Mouse (Mus musculus) fibroblast of lung, adult 2 months (primary cell): ENCODE results near the gene Cdkn1a.
"Not testable (repeated sequence)": the region's sequence is repeated elsewhere in the genome, so short reads cannot be mapped to it uniquely, and the experiment has no call there.

Experiments
- DNase-seq: peaks from one replicate; pipeline ENCODE4 v3.0.0-alpha.2; 2011; ENCODE audit warnings: low read depth

The Cdkn1a gene

GRCm38 (mm10) chr17:29083586-29083985 lies 7.2 kb upstream of the Cdkn1a start:
- no peak for DNase-seq

- no peak for DNase-seq
Observed at GRCm38 (mm10) chr17:29084656-29085055, 6.1 kb upstream of the Cdkn1a start.

GRCm38 (mm10) chr17:29085266-29085665 lies 5.5 kb upstream of the Cdkn1a start:
- no peak for DNase-seq

GRCm38 (mm10) chr17:29086916-29087315 lies 3.9 kb upstream of the Cdkn1a start:
- no peak for DNase-seq

GRCm38 (mm10) chr17:29091348-29091944 lies 670 bp downstream of the Cdkn1a start:
- DNase-seq, result no peak

- DNase-seq, result no peak
Observed at GRCm38 (mm10) chr17:29092497-29092896, 1.7 kb downstream of the Cdkn1a start.

GRCm38 (mm10) chr17:29093110-29093952 lies 2.6 kb downstream of the Cdkn1a start:
- DNase-seq, result peak; percentile 82

GRCm38 (mm10) chr17:29093961-29094309 lies 3.2 kb downstream of the Cdkn1a start:
- no peak for DNase-seq

- DNase-seq, result no peak
Observed at GRCm38 (mm10) chr17:29094310-29095181, 3.8 kb downstream of the Cdkn1a start.

GRCm38 (mm10) chr17:29095201-29095733 lies 4.5 kb downstream of the Cdkn1a start:
- peak; percentile 91 for DNase-seq

- no peak for DNase-seq
Observed at GRCm38 (mm10) chr17:29096245-29096644, 5.5 kb downstream of the Cdkn1a start.

GRCm38 (mm10) chr17:29096851-29097561 lies 6.2 kb downstream of the Cdkn1a start:
- DNase-seq, result no peak

- DNase-seq, result no peak
Observed at GRCm38 (mm10) chr17:29098291-29098690, 7.5 kb downstream of the Cdkn1a start.

GRCm38 (mm10) chr17:29099076-29099475 lies 8.3 kb downstream of the Cdkn1a start:
- DNase-seq, result no peak

- DNase-seq, result no peak
Observed at GRCm38 (mm10) chr17:29100627-29101026, 9.9 kb downstream of the Cdkn1a start.

- DNase-seq, result not testable (repeated sequence)
Observed at GRCm38 (mm10) chr17:29110356-29110755, 19.6 kb downstream of the Cdkn1a start.

GRCm38 (mm10) chr17:29111332-29111731 lies 20.6 kb downstream of the Cdkn1a start:
- DNase-seq, result no peak

- DNase-seq, result no peak
Observed at GRCm38 (mm10) chr17:29113591-29114352, 23.0 kb downstream of the Cdkn1a start, which contains the start of gene Rab44. Gene Rab44 (plus strand): TSS chr17:29114145.

GRCm38 (mm10) chr17:29116023-29116422 lies 25.2 kb downstream of the Cdkn1a start:
- DNase-seq, result no peak

- no peak for DNase-seq
Observed at GRCm38 (mm10) chr17:29117006-29117648, 26.4 kb downstream of the Cdkn1a start.
